Mouse (Mus musculus): ENCODE results near the gene Spen.

GRCm38 (mm10) chr4:141429847-141430246, 108.5 kb downstream of the Spen start:
- TF ChIP-seq ZC3H11A (IDR thresholded peaks at IDR 0.05; ENCODE audit: borderline replicate concordance, low read depth, low read length) (no peak), HCFC1 (IDR thresholded peaks at IDR 0.05; ENCODE audit: borderline replicate concordance, insufficient read depth, low read length) (no peak), MAFK (IDR thresholded peaks at IDR 0.05; ENCODE audit: insufficient read depth, low read depth, low read length) (no peak), ZNF384 (IDR thresholded peaks at IDR 0.05; ENCODE audit: low read depth, low read length) (no peak)
